Mouse (Mus musculus): ENCODE data around the gene Gm37240. TPM values are rescaled to one million over a fixed set of nuclear protein-coding genes. Genes with fewer than 3 reads are reported as not detected.

Gm37240 gene
- total RNA-seq, 2 experiments from 2014 or later, result 1.4 to 2.4 TPM

DNA sequence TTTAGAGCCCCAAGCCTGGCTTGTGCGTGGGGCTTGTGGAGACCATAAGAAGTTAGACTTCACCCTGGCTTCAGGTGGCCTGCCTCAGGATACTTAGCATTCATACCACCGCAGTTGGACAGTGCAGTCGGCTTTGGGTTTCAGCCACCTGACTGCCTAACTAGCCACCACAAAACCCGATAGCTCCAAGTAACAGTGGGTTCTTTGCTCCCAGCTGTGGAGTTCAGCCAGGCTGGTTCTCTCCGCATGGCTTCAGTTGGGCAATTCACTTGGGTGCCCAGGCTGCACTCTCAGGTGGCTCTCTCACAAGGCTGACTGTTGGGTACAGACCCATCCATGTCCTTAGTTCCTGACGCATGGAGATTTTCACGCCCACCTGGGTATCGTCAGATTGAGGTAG, 1177.4 kb downstream of the Gm37240 start:
- no peak for DNase-seq (ENCODE audit: low spot score in 2 of 2)
- TF ChIP-seq CTCF (conservative IDR thresholded peaks at IDR 0.05), result no peak
- Histone ChIP-seq H3K27ac (no peak overlapping the region), H3K4me3 (no peak overlapping the region)

DNA sequence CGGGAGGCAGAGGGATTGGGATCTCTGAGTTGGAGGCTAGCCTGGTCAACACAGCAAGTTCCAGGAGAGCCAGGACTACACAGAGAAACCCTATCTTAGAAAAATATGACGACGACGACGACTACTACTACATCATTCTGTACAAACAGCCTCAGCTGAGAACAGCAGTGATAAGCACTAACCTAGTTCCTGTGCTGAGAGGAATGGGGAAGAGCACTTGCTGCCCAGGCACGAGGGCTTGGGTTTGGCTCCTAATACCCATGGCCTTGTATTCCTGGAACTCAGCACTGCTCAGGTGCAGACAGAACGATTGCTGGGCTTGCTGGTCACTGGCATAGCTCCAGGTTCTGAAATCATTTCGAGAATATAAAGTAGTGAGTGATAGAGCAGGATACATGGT, 1178.2 kb downstream of the Gm37240 start:
- Histone ChIP-seq H3K27ac (no peak overlapping the region), H3K4me3 (no peak overlapping the region)
- DNase-seq (ENCODE audit: low spot score in 2 of 2), result no peak
- TF ChIP-seq CTCF (conservative IDR thresholded peaks at IDR 0.05), result no peak

DNA sequence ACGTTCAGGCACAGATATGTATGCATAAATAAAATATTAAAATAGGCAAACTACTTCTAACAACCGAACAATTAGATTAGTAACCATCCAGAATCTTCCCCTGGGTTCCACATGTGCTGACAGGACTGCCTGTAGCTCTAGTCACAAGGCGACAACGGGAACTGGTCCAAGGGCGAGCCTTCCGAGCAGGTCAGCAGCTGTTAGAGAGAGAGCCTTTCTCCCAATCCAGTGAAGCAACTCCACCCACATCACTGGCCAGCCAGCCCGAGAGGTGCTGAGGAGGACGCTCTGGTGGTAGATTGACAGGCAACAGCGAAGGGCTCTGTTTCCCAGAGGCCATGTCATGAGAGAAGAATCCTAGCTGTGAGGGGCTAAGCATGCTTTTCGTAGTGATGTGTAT, 1178.8 kb downstream of the Gm37240 start:
- H3K27ac ChIP-seq, result no peak overlapping the region
- no peak for DNase-seq (ENCODE audit: low spot score in 2 of 2)
- H3K4me3 ChIP-seq, result no peak overlapping the region
- no peak for TF ChIP-seq CTCF (conservative IDR thresholded peaks at IDR 0.05)

DNA sequence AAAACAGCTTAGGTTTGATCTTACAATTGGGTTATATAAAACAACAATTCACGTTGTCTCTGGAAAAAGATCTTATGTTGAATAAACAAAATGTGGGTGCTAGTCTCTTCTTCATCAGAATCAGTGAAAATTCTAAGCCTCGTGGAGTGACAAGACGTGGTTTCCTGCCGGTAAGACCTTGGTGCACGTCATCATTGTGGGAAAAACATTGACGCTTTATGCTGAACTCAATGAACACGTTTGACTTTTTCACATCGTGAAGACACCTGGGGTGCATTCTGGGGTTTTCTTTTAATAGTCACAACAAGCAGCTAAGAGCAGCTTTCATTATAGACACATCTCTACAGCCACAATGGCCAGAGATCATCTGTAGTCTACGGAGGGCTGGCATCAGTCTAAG, 1182.1 kb downstream of the Gm37240 start:
- TF ChIP-seq CTCF (conservative IDR thresholded peaks at IDR 0.05), result no peak
- DNase-seq (ENCODE audit: low spot score in 2 of 2), result no peak
- no peak overlapping the region for H3K4me3 ChIP-seq
- H3K27ac ChIP-seq, result no peak overlapping the region

DNA sequence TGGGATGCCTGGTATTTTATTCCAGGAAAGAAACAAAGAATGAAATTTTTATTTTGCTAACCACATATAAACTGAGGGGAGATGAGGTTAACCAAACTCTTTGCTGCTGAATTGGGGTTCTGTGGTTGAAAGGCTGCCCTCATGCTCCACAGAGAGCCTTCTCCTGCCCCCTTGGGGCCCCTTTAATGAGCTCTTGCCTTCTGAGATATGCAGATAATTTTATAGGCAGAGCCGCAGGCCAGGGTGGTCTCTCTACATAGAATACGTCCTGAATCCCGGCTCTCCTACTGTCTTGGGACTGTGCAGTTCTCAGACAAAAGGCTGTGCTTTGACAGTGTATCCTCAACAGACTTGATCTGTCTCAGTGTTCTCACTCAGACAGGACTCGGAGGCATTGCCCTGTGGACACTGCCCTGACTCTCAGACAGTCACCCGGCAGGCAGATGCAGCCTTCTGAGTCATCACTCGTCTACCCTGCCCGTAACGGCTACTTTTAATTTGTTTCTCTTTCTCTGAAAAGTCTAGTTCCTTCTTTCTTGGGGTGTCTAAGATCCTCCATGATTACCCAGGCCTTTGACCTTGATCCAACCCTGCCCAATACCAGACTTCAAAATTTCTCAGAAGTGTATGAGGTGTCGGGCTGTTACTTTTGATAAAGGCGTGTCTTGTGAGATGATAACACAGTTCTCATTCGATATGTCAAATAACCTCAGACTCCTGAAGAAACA, 1184.1 kb downstream of the Gm37240 start:
- DNase-seq (ENCODE audit: low spot score in 2 of 2), result no peak
- H3K4me3 ChIP-seq, result no peak overlapping the region
- no peak for TF ChIP-seq CTCF (conservative IDR thresholded peaks at IDR 0.05)
- no peak overlapping the region for H3K27ac ChIP-seq

DNA sequence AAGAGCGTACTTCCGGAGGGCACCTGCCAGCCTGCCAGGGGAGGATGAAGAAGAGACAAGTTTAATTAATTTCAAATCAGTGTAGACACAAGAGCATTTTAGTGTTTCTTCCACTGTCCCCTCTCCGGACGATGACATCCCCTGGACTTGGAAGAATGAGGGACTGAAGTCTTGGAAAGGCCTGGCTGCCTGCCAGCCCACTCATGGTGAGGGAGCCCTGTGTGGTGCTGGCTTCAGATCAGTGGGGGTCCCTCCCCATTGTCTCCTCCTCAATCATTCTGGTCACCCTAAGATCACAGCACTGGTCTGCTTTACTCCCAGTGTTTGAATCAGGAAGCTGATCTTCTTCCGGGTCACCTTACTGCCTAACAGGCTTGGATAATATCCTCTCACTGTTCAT, 1185.4 kb downstream of the Gm37240 start:
- Histone ChIP-seq H3K4me3 (no peak overlapping the region), H3K27ac (no peak overlapping the region)
- TF ChIP-seq CTCF (conservative IDR thresholded peaks at IDR 0.05), result no peak
- no peak for DNase-seq (ENCODE audit: low spot score in 2 of 2)

DNA sequence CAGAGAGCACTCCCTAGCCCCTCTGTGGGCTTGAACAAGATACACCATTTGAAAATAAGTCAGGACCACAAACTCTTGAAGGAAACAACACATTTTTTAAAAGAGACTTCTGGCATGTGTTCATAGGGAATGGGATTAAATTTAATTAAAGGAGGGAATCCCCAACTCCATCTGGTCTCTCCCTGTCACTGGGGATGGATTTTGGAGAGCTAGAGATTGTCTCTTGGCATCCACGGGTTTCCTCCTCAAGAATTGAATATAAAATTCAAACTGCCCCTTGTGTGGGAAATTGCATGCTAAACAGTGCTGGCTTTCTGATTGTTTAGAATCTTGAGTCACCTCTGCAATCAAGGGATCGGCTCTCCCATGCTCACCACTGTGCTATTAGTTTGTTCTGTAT, 1185.8 kb downstream of the Gm37240 start:
- Histone ChIP-seq H3K4me3 (no peak overlapping the region), H3K27ac (no peak overlapping the region)
- DNase-seq (ENCODE audit: low spot score in 2 of 2), result no peak
- TF ChIP-seq CTCF (conservative IDR thresholded peaks at IDR 0.05), result no peak

DNA sequence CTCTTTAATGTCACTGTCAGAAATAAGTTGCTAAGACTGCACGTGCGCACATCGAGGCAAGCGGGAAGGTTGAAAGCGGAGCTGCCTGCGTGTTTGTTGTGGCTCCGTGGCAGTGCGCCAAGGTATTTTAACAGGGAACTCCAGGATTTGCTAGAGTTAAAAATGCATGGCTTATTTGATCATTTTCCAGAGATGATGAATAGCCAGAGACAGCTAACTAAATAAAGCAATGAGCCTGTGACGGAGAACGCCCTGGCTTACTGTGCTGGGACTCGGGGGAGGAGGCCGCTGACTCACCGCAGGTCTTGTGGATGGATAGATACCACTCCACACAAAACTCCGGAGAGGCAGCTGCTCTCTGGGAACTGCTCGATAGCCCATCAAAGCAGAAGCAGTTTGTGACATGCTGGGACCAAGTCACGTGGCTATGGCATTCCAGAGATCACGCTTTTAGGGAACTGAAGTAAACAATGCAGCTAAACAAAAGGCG, 1190.8 kb downstream of the Gm37240 start:
- Histone ChIP-seq H3K27ac (no peak overlapping the region), H3K4me3 (peak overlapping the region; percentile 33)
- TF ChIP-seq CTCF (conservative IDR thresholded peaks at IDR 0.05), result no peak
- DNase-seq (ENCODE audit: low spot score in 2 of 2), result peak; percentile 33 to 34

DNA sequence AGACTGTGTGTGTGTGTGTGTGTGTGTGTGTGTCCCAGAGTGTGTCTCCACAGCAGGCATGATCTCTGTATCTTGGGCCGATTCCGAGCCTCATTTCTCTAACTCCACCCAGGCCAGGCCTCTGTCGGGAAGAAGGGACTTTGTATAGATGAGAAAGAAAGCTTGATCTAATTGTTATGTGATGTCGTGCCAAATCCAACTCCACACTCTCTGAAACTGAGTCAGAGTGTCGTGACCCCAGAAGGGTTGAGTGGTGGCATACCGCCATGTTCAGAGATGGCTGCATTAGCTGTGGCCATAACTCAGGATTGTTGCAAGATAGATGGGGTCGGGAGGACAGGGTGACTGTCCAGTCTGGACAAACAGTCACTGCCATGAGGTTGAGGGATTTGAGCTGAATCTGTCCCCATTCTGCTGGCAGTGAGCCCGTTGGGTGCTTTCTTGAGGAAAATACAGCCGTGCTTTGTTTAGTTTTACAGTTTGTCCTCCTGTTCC, 1191.4 kb downstream of the Gm37240 start:
- TF ChIP-seq CTCF (conservative IDR thresholded peaks at IDR 0.05), result no peak
- peak overlapping the region; percentile 33 for H3K4me3 ChIP-seq
- no peak overlapping the region for H3K27ac ChIP-seq
- no peak for DNase-seq (ENCODE audit: low spot score in 2 of 2)

DNA sequence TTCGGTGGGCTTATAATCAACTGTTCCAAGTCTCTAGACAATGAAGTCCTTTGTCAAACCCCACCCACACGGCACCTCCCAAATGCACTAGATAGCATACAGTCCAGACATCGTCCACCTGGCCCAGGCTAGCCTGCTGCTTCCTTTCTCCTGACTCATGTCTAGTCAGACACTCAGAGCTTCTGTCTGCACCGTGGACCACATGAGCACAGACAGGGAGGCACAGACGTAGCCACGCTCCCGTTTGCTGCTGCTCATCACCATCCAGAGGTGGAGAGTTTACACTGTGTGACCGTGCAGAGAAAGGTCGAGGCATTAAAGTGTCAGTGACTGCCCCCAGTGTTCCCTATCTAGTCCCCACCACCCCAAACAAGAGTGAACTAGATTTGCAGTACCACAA, 1191.9 kb downstream of the Gm37240 start:
- DNase-seq (ENCODE audit: low spot score in 2 of 2), result no peak
- Histone ChIP-seq H3K27ac (no peak overlapping the region), H3K4me3 (no peak overlapping the region)
- no peak for TF ChIP-seq CTCF (conservative IDR thresholded peaks at IDR 0.05)

DNA sequence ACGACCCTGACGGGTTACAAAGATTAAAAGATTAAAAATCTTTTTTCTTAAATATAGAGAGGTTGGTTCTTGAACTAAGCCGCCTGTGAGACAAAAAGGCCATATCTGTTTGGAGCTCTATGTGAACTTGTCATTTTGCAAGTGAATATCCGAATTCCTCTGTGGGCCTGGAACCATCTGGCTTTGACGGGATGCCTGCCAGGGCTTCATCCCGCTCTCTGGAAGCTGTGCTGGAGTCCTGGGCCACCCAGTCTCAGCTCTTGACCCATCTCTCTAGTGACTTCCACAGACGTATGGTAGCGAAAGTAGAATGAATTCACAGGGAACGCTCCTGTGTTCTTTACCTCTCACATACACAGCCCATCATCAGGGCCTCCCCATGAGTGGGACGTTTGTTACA, 1193.4 kb downstream of the Gm37240 start:
- no peak for DNase-seq (ENCODE audit: low spot score in 2 of 2)
- Histone ChIP-seq H3K27ac (no peak overlapping the region), H3K4me3 (no peak overlapping the region)
- no peak for TF ChIP-seq CTCF (conservative IDR thresholded peaks at IDR 0.05)

DNA sequence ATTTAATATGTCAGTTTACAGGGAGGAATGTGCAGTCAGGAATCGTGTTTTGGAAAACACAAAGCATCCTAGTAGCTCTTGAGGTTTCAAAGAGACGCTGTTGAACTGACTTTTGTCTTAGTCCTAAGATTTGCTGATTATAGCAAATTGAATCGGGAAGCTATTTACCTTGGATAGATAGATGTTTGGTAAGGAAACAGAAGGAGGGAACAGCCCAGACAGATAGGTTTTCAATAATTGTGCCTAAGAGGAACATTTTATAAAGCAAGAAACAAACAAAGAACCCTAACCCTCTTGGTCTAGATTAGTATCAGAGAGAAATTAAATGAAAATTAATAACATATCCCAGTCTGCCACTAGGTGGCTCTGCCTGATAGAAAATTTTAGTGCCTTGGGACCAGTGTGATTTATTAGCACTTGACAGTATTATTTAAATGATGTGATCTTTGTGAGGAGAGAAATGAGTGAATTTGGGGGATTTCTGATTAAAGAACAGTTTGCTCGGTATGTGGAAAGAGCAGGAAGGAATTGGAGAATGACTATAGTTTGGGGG, 1194.6 kb downstream of the Gm37240 start:
- TF ChIP-seq CTCF (conservative IDR thresholded peaks at IDR 0.05), result peak; percentile 93
- DNase-seq (ENCODE audit: low spot score in 2 of 2), result peak; percentile 42 to 75
- no peak overlapping the region for H3K4me3 ChIP-seq

DNA sequence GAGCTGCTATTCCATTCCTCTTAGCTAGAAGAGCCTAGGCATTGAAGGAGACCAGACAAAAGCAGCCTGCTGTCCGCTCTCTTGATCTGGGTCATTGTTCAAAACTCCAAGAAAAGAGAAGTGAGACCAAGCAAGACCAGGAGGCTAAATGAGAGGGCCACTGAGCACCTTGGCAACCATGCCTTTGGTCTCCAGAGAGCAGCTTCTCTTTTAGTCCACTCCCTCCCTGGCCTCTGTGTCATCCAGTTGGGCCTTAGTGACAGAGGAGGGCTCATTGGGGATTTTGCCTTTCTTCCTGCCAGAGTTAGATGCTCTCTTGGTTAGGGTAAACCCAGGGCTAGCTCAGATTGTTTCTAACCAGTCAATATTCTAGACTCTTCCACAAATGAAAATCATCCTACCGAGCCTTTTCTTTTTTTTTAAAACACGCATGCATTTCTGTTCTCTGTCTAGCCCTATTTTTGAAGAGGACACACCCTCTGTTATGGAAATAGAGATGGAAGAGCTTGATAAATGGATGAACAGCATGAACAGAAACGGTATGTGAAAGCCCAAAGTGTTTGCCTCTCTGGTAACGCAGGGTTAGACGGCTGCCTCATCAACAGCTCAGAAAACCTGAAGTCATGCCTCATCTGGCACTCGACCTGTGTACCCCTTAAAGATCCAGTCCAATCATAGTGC, 1197.1 kb downstream of the Gm37240 start:
- no peak for TF ChIP-seq CTCF (conservative IDR thresholded peaks at IDR 0.05)
- Histone ChIP-seq H3K4me3 (no peak overlapping the region), H3K27ac (no peak overlapping the region)
- DNase-seq (ENCODE audit: low spot score in 2 of 2), result no peak

More for the DNA sequence above, 1194.6 kb downstream of the Gm37240 start:
- no peak overlapping the region for H3K27ac ChIP-seq
